Mouse (Mus musculus): ENCODE results near the gene Ttc7b. TPM values are rescaled to one million over a fixed set of nuclear protein-coding genes. Genes with fewer than 3 reads are reported as not detected.

Ttc7b gene
- polyA plus RNA-seq, 1 experiment from 2014 or later: 6.5 TPM

- Histone ChIP-seq H3K4me1 (peaks cover 3% of the 10 kb centered on the region), H3K27ac (replicated peaks) (no peak overlapping the region), H3K4me3 (no peak overlapping the region), H3K27me3 (no peaks in the 10 kb centered on the region), H3K9ac (replicated peaks) (no peak overlapping the region), H3K36me3 (no peaks in the 10 kb centered on the region), H3K4me2 (replicated peaks) (no peak overlapping the region), H3K9me3 (no peaks in the 10 kb centered on the region)
- 69% methylated on average over 6 of the region's 6 CpGs for WGBS
- ATAC-seq (replicated peaks): no peak
These were observed 99.7 kb downstream of the Ttc7b start for GRCm38 (mm10) chr12:100420903-100421302.

- no peak overlapping the region for H3K9ac ChIP-seq (replicated peaks)
- H3K27me3 ChIP-seq: no peaks in the 10 kb centered on the region
- no peak overlapping the region for H3K4me2 ChIP-seq (replicated peaks)
- peaks cover 3% of the 10 kb centered on the region for H3K4me1 ChIP-seq
- ATAC-seq (replicated peaks): no peak
- no peak overlapping the region for H3K4me3 ChIP-seq
- no peak overlapping the region for H3K27ac ChIP-seq (replicated peaks)
- WGBS: 70% methylated on average over 9 of the region's 9 CpGs
- H3K36me3 ChIP-seq: no peaks in the 10 kb centered on the region
- no peaks in the 10 kb centered on the region for H3K9me3 ChIP-seq
These were observed 100.4 kb downstream of the Ttc7b start for GRCm38 (mm10) chr12:100419946-100420874.

GRCm38 (mm10) chr12:100415802-100416201 lies 104.8 kb downstream of the Ttc7b start:
- Histone ChIP-seq H3K4me1 (no peaks in the 10 kb centered on the region; the same call in 1 of the 2 replicates), H3K36me3 (peaks cover 14% of the 10 kb centered on the region; the same call in 1 of the 2 replicates), H3K9me3 (no peaks in the 10 kb centered on the region), H3K9ac (replicated peaks) (no peak overlapping the region), H3K27me3 (no peaks in the 10 kb centered on the region), H3K4me2 (replicated peaks) (no peak overlapping the region), H3K27ac (replicated peaks) (no peak overlapping the region), H3K4me3 (no peak overlapping the region)
- no peak for ATAC-seq (replicated peaks)
- 87% methylated on average over 6 of the region's 6 CpGs for WGBS

GRCm38 (mm10) chr12:100414717-100415398 lies 105.8 kb downstream of the Ttc7b start:
- Histone ChIP-seq H3K4me1 (no peaks in the 10 kb centered on the region), H3K4me3 (no peak overlapping the region), H3K4me2 (replicated peaks) (no peak overlapping the region), H3K36me3 (peaks cover 14% of the 10 kb centered on the region; the same call in 1 of the 2 replicates), H3K27me3 (no peaks in the 10 kb centered on the region), H3K9ac (replicated peaks) (no peak overlapping the region), H3K9me3 (no peaks in the 10 kb centered on the region), H3K27ac (replicated peaks) (no peak overlapping the region)
- no peak for ATAC-seq (replicated peaks)
- 83% methylated on average over 14 of the region's 14 CpGs for WGBS

GRCm38 (mm10) chr12:100408714-100409113 lies 111.9 kb downstream of the Ttc7b start:
- Histone ChIP-seq H3K27me3 (no peaks in the 10 kb centered on the region), H3K27ac (replicated peaks) (0 out of 2 replicates have a peak overlapping the region, but pooled peaks have one; percentile 0), H3K36me3 (peaks cover 6% of the 10 kb centered on the region; the same call in 1 of the 2 replicates), H3K4me3 (no peak overlapping the region), H3K9ac (replicated peaks) (no peak overlapping the region), H3K4me1 (peaks cover 20% of the 10 kb centered on the region), H3K4me2 (replicated peaks) (no peak overlapping the region), H3K9me3 (no peaks in the 10 kb centered on the region)
- ATAC-seq (replicated peaks): peak; percentile 53; the same call in 1 of the 2 replicates
- WGBS: 70% methylated on average over 11 of the region's 11 CpGs

GRCm38 (mm10) chr12:100408143-100408542 lies 112.5 kb downstream of the Ttc7b start:
- no peak overlapping the region for H3K9ac ChIP-seq (replicated peaks)
- no peak overlapping the region for H3K4me2 ChIP-seq (replicated peaks)
- no peak overlapping the region for H3K4me3 ChIP-seq
- ATAC-seq (replicated peaks): peak; percentile 48; the same call in 1 of the 2 replicates
- H3K27ac ChIP-seq (replicated peaks): 0 out of 2 replicates have a peak overlapping the region, but pooled peaks have one; percentile 0
- WGBS: 11% methylated on average over 8 of the region's 8 CpGs
- 0 out of 2 replicates have a peak, but pooled peaks cover 3% of the 10 kb centered on the region for H3K36me3 ChIP-seq
- H3K4me1 ChIP-seq: peaks cover 20% of the 10 kb centered on the region
- no peaks in the 10 kb centered on the region for H3K27me3 ChIP-seq
- H3K9me3 ChIP-seq: no peaks in the 10 kb centered on the region

- ATAC-seq (replicated peaks): 0 out of 2 replicates have a peak, but pooled peaks have one; percentile 23
- Histone ChIP-seq H3K27me3 (no peaks in the 10 kb centered on the region), H3K9ac (replicated peaks) (no peak overlapping the region), H3K4me1 (peaks cover 20% of the 10 kb centered on the region), H3K36me3 (peaks cover 6% of the 10 kb centered on the region), H3K27ac (replicated peaks) (0 out of 2 replicates have a peak overlapping the region, but pooled peaks have one; percentile 19), H3K4me2 (replicated peaks) (no peak overlapping the region), H3K9me3 (no peaks in the 10 kb centered on the region), H3K4me3 (no peak overlapping the region)
- WGBS: 14% methylated on average over 7 of the region's 7 CpGs
These were observed 113.3 kb downstream of the Ttc7b start for GRCm38 (mm10) chr12:100407371-100407770.

GRCm38 (mm10) chr12:100406094-100406493 lies 114.5 kb downstream of the Ttc7b start:
- Histone ChIP-seq H3K4me2 (replicated peaks) (no peak overlapping the region), H3K4me3 (no peak overlapping the region), H3K27ac (replicated peaks) (no peak overlapping the region), H3K4me1 (peaks cover 20% of the 10 kb centered on the region), H3K36me3 (peaks cover 13% of the 10 kb centered on the region), H3K9me3 (no peaks in the 10 kb centered on the region), H3K27me3 (no peaks in the 10 kb centered on the region), H3K9ac (replicated peaks) (no peak overlapping the region)
- no peak for ATAC-seq (replicated peaks)
- 83% methylated on average over 11 of the region's 11 CpGs for WGBS

- Histone ChIP-seq H3K4me2 (replicated peaks) (no peak overlapping the region), H3K27ac (replicated peaks) (no peak overlapping the region), H3K27me3 (no peaks in the 10 kb centered on the region), H3K9me3 (no peaks in the 10 kb centered on the region), H3K36me3 (peaks cover 13% of the 10 kb centered on the region), H3K9ac (replicated peaks) (no peak overlapping the region), H3K4me3 (no peak overlapping the region), H3K4me1 (peaks cover 20% of the 10 kb centered on the region)
- no peak for ATAC-seq (replicated peaks)
- 92% methylated on average over 8 of the region's 8 CpGs for WGBS
These were observed 115.1 kb downstream of the Ttc7b start for GRCm38 (mm10) chr12:100405512-100406030.

- ATAC-seq (replicated peaks): no peak
- H3K4me3 ChIP-seq: no peak overlapping the region
- peaks cover 20% of the 10 kb centered on the region for H3K4me1 ChIP-seq
- H3K9ac ChIP-seq (replicated peaks): no peak overlapping the region
- no peak overlapping the region for H3K27ac ChIP-seq (replicated peaks)
- H3K27me3 ChIP-seq: no peaks in the 10 kb centered on the region
- 75% methylated on average over 3 of the region's 3 CpGs for WGBS
- no peak overlapping the region for H3K4me2 ChIP-seq (replicated peaks)
- H3K36me3 ChIP-seq: peaks cover 13% of the 10 kb centered on the region
- no peaks in the 10 kb centered on the region for H3K9me3 ChIP-seq
These were observed 116.2 kb downstream of the Ttc7b start for GRCm38 (mm10) chr12:100404430-100404829.

GRCm38 (mm10) chr12:100403005-100403324 lies 117.7 kb downstream of the Ttc7b start:
- Histone ChIP-seq H3K36me3 (peaks cover 13% of the 10 kb centered on the region), H3K27ac (replicated peaks) (no peak overlapping the region), H3K27me3 (no peaks in the 10 kb centered on the region), H3K4me3 (no peak overlapping the region), H3K9me3 (no peaks in the 10 kb centered on the region), H3K4me1 (peaks cover 24% of the 10 kb centered on the region), H3K9ac (replicated peaks) (no peak overlapping the region), H3K4me2 (replicated peaks) (no peak overlapping the region)
- 96% methylated on average over 4 of the region's 4 CpGs for WGBS
- no peak for ATAC-seq (replicated peaks)
